Mouse (Mus musculus) ES-E14 (cell line): ENCODE data around the gene Rhoj.

Source experiments
- CHD2 ChIP-seq: IDR thresholded peaks from 2 replicates; pipeline ENCODE4 v1.6.1; 2014; ENCODE audit warnings: mild to moderate bottlenecking, low read depth, low read length, inconsistent platforms
- HCFC1 ChIP-seq: IDR thresholded peaks from 2 replicates; pipeline ENCODE4 v1.6.1; 2012; ENCODE audit warnings: low read length, inconsistent platforms, borderline replicate concordance; ENCODE audit not compliant: insufficient read depth
- ZC3H11A ChIP-seq: IDR thresholded peaks from 2 replicates; pipeline ENCODE4 v1.6.1; 2012; ENCODE audit warnings: low read depth, mild to moderate bottlenecking, inconsistent platforms, low read length, borderline replicate concordance
- ZNF384 ChIP-seq: IDR thresholded peaks from 2 replicates; pipeline ENCODE4 v1.6.1; 2012; ENCODE audit warnings: low read depth, low read length, inconsistent platforms

DNA sequence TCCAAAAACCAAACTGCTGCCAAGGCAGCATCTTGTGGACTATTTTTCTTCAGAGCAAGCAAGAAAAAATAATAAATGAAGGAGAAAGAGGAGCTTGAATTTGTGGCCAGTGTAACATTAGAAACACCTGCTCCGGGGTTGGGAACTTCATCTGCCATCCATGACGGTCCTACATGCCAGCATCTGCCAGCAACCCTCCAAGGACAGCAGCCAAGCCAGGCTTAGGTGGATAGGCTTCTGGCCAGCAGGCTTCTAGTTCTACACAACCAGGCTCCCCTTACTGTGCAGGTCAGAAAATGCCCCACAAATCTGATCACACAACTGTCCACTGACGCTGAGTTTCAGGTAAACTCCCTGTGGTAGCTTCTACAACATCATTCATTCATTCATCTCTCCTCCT, 7.7 kb downstream of the Rhoj start:
- TF ChIP-seq CHD2 (no peak), ZC3H11A (no peak), HCFC1 (no peak), ZNF384 (no peak)
